Mouse (Mus musculus) forebrain, embryonic 12.5 days (tissue): ENCODE measurements at regions not wholly inside any gene's neighbourhood (a gene's known extent, or its start where the extent isn't known, plus 50 kb on each side); places are given as distances from the start of the nearest gene placed in this dataset.

Experiments
- ATAC-seq: fragments of 200-750 bp; cut with Nextera tagmentation; 2 replicates; pipeline ENCODE4 v1.8.0; 2017; ENCODE audit warnings: moderate TSS enrichment; ENCODE audit not compliant: low FRiP score
- H3K27ac ChIP-seq: fragments of 300-500 bp; sonication (generic); 2 replicates; pipeline ENCODE4 v1.5.1; 2016; ENCODE audit warnings: mild to moderate bottlenecking
- H3K27me3 ChIP-seq: fragments of 300-500 bp; sonication (generic); 2 replicates; pipeline ENCODE4 v1.6.1; 2016; ENCODE audit warnings: mild to moderate bottlenecking
- H3K36me3 ChIP-seq: fragments of 300-500 bp; sonication (generic); replicated peaks from 2 replicates; pipeline ENCODE4 v1.6.1; 2016; ENCODE audit warnings: mild to moderate bottlenecking
- H3K4me1 ChIP-seq: fragments of 300-500 bp; sonication (generic); 2 replicates; pipeline ENCODE4 v1.6.1; 2016
- H3K4me2 ChIP-seq: fragments of 300-500 bp; sonication (generic); 2 replicates; pipeline ENCODE4 v1.6.1; 2016; ENCODE audit warnings: mild to moderate bottlenecking, moderate library complexity
- H3K4me3 ChIP-seq: fragments of 300-500 bp; sonication (generic); replicated peaks from 2 replicates; pipeline ENCODE4 v1.5.1; 2016; ENCODE audit warnings: mild to moderate bottlenecking
- H3K9ac ChIP-seq: fragments of 300-500 bp; sonication (generic); 2 replicates; pipeline ENCODE4 v1.6.1; 2016; ENCODE audit warnings: mild to moderate bottlenecking
- H3K9me3 ChIP-seq: fragments of 300-500 bp; sonication (generic); 2 replicates; pipeline ENCODE4 v1.6.1; 2016
- WGBS: fragments of 180-500 bp; shearing (Covaris S2); methylation state at CpG from one replicate; pipeline ENCODE4 v1.1.7; 2016; 5-methylcytosine and 5-hydroxymethylcytosine counted together

DNA sequence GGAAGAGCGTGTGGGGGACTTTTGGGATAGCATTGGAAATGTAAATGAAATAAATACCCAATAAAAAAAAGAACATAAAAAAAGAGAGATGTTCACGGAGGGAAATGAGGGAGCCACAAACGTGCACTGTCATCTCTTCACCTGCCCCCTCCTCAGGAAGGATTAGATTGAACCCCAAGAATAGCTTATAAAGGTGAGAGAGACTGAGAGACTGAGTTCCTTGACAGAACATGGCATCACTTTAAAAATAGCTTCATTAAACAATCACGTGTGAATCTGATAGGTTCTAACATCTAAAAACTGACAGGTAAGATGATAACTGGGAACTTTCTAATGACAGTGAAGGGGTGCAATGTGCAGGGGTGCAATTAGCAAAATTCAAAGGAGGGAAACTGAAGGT lies 105.2 kb downstream of the Csl start:
- H3K27me3 ChIP-seq: no peaks in the 10 kb centered on the region
- 85% methylated on average over 4 of the region's 4 CpGs for WGBS
- H3K4me2 ChIP-seq: no peak overlapping the region
- H3K4me1 ChIP-seq: no peaks in the 10 kb centered on the region
- H3K9ac ChIP-seq: no peak overlapping the region
- H3K9me3 ChIP-seq: no peaks in the 10 kb centered on the region
- no peak for ATAC-seq
- no peaks in the 10 kb centered on the region for H3K36me3 ChIP-seq
- no peak overlapping the region for H3K4me3 ChIP-seq
- H3K27ac ChIP-seq: no peak overlapping the region

DNA sequence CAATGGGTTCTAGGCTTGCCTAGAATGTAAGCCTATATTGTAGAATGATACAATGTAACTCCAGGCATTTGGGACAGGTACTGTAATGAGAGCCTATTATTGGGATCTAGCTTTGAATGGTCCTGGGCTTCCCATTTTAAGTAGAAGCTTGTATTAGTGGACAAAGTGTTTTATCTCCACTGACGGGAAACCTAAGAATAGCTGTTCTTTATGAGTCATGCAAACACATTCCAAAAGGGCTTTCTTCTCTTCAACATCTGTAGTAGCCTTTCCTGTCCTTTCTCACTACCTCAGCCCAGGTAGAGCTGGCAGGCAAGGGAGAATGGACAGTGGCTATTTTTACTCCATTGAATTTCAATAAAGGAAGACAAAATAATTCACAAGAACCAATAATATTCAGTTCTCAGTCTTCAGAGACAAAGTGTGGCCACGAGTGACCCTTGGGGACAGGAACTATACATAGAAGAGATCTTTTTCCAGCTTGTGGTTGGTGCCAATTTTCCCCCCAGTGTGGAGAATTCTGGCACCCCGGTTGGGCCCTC lies 82.8 kb downstream of the Csl start:
- H3K27ac ChIP-seq: no peak overlapping the region
- no peak for ATAC-seq
- no peaks in the 10 kb centered on the region for H3K9me3 ChIP-seq
- no peak overlapping the region for H3K9ac ChIP-seq
- no peak overlapping the region for H3K4me3 ChIP-seq
- H3K4me1 ChIP-seq: peaks cover 2% of the 10 kb centered on the region; the same call in 1 of the 2 replicates
- no peak overlapping the region for H3K4me2 ChIP-seq
- WGBS: 81% methylated on average over 3 of the region's 3 CpGs
- no peaks in the 10 kb centered on the region for H3K27me3 ChIP-seq
- no peaks in the 10 kb centered on the region for H3K36me3 ChIP-seq

DNA sequence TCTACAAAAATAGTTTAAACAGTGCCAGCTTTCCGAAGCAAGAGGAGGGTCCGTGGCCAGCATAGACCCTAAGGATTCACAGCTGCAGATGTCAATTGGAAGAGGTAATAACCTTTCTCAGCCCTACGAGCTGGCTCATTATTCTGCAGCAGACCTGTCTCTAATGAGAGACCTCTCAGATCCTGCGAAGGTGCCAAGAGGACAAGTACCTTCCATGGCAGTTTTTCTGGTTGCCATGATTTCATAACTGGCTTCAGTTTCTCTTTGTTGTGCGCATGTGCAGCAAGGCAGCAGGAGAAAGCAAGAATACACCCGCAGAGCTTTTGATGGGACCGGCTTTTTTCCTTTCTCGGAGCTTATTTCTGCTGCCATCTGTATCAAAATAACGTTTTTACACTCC lies 81.4 kb downstream of the Csl start:
- H3K4me1 ChIP-seq: peaks cover 11% of the 10 kb centered on the region; the same call in 1 of the 2 replicates
- 62% methylated on average over 9 of the region's 9 CpGs for WGBS
- no peak overlapping the region for H3K27ac ChIP-seq
- H3K4me2 ChIP-seq: no peak overlapping the region
- H3K9me3 ChIP-seq: no peaks in the 10 kb centered on the region
- H3K4me3 ChIP-seq: no peak overlapping the region
- H3K27me3 ChIP-seq: no peaks in the 10 kb centered on the region
- H3K9ac ChIP-seq: no peak overlapping the region
- H3K36me3 ChIP-seq: no peaks in the 10 kb centered on the region
- 0 out of 2 replicates have a peak, but pooled peaks have one; percentile 40 for ATAC-seq

DNA sequence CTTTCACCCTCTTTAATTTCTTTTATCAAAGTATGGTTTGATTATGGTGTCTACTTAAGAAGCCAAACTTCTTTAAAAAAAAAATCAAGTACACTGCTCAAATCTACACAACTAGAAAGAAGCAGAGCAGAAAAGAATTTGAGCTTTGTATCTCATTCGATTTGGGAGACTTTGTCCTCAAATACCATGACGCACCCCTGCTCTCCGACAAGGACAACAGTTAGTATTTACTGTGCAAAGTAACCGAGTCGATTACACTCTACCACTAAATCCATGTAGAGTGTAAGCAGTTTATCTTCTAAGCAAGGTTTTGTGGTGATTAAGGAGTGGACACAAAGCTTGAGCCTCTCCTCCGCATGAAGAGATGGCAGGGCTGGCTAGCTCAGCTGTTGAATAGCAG lies 79.6 kb downstream of the Csl start:
- H3K27ac ChIP-seq: no peak overlapping the region
- peaks cover 16% of the 10 kb centered on the region; the same call in 1 of the 2 replicates for H3K4me1 ChIP-seq
- no peaks in the 10 kb centered on the region for H3K9me3 ChIP-seq
- no peak overlapping the region for H3K9ac ChIP-seq
- WGBS: 90% methylated on average over 6 of the region's 6 CpGs
- H3K27me3 ChIP-seq: no peaks in the 10 kb centered on the region
- no peak for ATAC-seq
- H3K4me2 ChIP-seq: no peak overlapping the region
- no peaks in the 10 kb centered on the region for H3K36me3 ChIP-seq
- H3K4me3 ChIP-seq: no peak overlapping the region

DNA sequence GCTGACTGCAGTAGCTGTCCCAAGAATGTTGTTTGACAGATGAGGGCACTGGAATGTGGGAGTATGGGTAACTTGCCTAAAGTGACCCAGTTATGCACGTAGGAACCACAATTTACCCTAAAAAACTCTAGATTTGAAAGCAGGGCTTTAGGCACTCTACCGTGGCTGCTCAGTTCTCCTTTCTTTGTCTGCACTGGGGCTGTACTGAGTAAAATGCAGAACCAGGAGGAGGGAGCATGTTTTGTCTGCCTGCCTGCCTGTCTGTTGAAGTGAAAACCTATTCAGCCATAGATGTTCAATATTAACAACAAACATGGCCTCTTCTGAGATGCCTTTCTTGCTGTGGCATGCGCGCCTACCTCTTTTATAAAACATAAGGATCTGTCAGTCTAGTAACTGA lies 77.5 kb downstream of the Csl start:
- 33% methylated on average over 4 of the region's 4 CpGs for WGBS
- H3K4me3 ChIP-seq: no peak overlapping the region
- ATAC-seq: no peak; the same call in 1 of the 2 replicates
- H3K9ac ChIP-seq: no peak overlapping the region
- H3K9me3 ChIP-seq: no peaks in the 10 kb centered on the region
- H3K36me3 ChIP-seq: no peaks in the 10 kb centered on the region
- no peaks in the 10 kb centered on the region for H3K27me3 ChIP-seq
- no peak overlapping the region for H3K27ac ChIP-seq
- no peak overlapping the region for H3K4me2 ChIP-seq
- peaks cover 16% of the 10 kb centered on the region; the same call in 1 of the 2 replicates for H3K4me1 ChIP-seq

DNA sequence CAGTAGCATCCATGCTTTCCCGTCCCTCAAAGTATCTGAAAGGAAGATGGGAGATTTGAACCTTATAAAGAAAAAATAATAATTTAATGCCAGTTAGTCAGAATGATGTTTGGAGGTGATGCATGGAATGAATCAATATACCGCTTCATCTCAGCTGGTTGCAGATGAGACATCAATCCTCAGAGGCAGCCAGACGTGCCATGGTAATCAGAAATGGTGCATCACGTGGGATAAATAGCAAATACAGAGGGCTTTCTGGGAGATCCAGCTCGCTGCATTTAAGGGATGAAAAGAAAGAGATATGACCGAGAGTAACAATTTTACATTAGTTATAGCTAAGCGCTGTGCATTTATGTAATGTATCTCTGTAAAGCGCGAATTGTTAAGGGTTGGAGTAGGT lies 77.1 kb downstream of the Csl start:
- ATAC-seq: 0 out of 2 replicates have a peak, but pooled peaks have one; percentile 36
- H3K4me3 ChIP-seq: no peak overlapping the region
- no peaks in the 10 kb centered on the region for H3K9me3 ChIP-seq
- H3K27ac ChIP-seq: no peak overlapping the region
- peaks cover 16% of the 10 kb centered on the region; the same call in 1 of the 2 replicates for H3K4me1 ChIP-seq
- H3K27me3 ChIP-seq: no peaks in the 10 kb centered on the region
- WGBS: 72% methylated on average over 9 of the region's 9 CpGs
- H3K36me3 ChIP-seq: no peaks in the 10 kb centered on the region
- H3K9ac ChIP-seq: no peak overlapping the region
- no peak overlapping the region for H3K4me2 ChIP-seq

DNA sequence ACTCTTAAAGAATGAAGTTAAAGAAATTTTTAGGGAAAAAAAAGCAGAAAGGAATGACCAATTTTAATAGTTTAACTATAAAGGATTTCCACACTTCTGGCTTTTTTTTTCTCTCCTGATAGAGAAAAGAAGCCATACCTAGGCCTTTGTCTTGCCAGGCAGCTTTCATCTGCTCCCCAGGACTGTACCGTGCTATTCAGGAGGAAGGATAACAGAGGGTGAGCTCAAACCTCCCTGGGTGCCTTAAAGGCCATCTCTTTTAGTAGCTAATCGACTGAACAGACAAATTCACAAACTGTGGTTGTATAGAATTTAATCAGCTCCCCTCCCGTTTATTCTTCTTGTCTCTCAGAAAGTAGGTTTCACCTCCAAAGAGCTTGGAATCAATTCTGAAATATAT lies 76.1 kb downstream of the Csl start:
- no peaks in the 10 kb centered on the region for H3K9me3 ChIP-seq
- 6% methylated on average over 3 of the region's 3 CpGs for WGBS
- peaks cover 16% of the 10 kb centered on the region; the same call in 1 of the 2 replicates for H3K4me1 ChIP-seq
- H3K9ac ChIP-seq: no peak overlapping the region
- no peak for ATAC-seq
- H3K36me3 ChIP-seq: no peaks in the 10 kb centered on the region
- H3K4me3 ChIP-seq: no peak overlapping the region
- H3K27ac ChIP-seq: no peak overlapping the region
- H3K27me3 ChIP-seq: no peaks in the 10 kb centered on the region
- H3K4me2 ChIP-seq: no peak overlapping the region

DNA sequence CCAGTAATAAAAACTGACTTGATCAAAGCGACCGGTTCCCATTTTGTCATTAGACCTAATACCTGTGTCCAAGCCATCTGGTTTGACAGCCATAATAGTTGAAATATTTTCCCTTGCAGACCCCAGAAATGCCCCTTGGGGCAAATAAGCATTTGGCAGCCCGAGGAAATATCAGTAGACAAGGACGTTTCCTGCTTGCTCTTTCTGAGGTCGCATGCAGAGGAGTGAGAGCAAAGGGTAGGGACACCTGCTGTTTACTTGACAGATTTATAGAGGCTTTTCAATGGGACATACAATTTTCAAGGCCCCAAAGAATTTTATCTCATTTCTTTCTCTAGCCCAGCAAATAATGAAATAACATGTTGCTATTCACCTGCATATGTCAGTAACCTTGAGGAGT lies 73.5 kb downstream of the Csl start:
- H3K9ac ChIP-seq: no peak overlapping the region
- 52% methylated on average over 5 of the region's 5 CpGs for WGBS
- no peak for ATAC-seq
- H3K9me3 ChIP-seq: no peaks in the 10 kb centered on the region
- no peaks in the 10 kb centered on the region for H3K36me3 ChIP-seq
- no peak overlapping the region for H3K4me2 ChIP-seq
- H3K4me3 ChIP-seq: no peak overlapping the region
- H3K4me1 ChIP-seq: peaks cover 16% of the 10 kb centered on the region; the same call in 1 of the 2 replicates
- no peak overlapping the region for H3K27ac ChIP-seq
- no peaks in the 10 kb centered on the region for H3K27me3 ChIP-seq

DNA sequence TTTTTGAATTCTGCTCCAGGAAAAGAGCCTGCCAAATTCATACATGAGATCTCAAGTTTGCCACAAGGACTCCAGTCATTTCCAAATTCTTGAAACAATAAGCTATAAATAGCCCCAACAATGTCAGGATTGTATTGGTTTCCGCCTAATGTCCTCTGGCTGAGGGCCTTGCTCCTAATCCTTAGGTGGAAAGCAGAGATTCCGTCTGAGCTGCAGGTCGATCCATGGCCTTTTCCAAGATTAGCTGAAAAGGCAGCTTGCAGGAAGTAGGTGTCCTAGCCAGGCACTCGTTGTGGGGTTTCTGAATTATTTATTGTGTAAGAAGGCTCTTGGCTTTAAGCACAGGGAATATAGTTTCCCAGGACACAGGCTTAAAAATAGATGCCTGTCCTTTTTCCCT lies 72.4 kb downstream of the Csl start:
- peaks cover 11% of the 10 kb centered on the region; the same call in 1 of the 2 replicates for H3K4me1 ChIP-seq
- H3K36me3 ChIP-seq: no peaks in the 10 kb centered on the region
- no peak overlapping the region for H3K9ac ChIP-seq
- no peak overlapping the region for H3K27ac ChIP-seq
- ATAC-seq: no peak
- no peaks in the 10 kb centered on the region for H3K27me3 ChIP-seq
- WGBS: 58% methylated on average over 4 of the region's 4 CpGs
- H3K9me3 ChIP-seq: no peaks in the 10 kb centered on the region
- no peak overlapping the region for H3K4me2 ChIP-seq
- H3K4me3 ChIP-seq: no peak overlapping the region

DNA sequence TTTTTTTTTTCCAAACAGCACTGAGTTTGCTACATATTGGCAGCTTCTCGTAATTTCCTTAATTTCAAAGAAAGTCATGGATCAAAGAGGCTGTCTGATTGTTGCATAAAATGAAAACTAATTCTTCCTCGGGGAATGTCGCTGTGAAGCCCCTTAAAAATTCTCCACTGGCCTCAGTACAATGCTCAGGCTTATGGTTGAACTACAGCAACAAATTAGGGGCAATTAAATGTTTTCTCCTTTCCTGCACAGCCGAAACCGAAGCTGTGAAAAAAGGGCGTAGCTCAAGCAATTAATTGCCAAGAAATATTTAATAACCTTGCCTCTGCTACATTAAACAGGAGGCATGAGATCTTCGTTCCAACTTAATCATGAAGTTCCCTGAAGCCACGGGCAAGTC lies 61.8 kb downstream of the Csl start:
- Histone ChIP-seq H3K27me3 (no peaks in the 10 kb centered on the region), H3K9me3 (no peaks in the 10 kb centered on the region), H3K9ac (no peak overlapping the region), H3K27ac (no peak overlapping the region), H3K36me3 (no peaks in the 10 kb centered on the region), H3K4me1 (no peaks in the 10 kb centered on the region), H3K4me3 (no peak overlapping the region), H3K4me2 (no peak overlapping the region)
- WGBS: 41% methylated on average over 8 of the region's 8 CpGs
- peak; percentile 39; the same call in 1 of the 2 replicates for ATAC-seq

DNA sequence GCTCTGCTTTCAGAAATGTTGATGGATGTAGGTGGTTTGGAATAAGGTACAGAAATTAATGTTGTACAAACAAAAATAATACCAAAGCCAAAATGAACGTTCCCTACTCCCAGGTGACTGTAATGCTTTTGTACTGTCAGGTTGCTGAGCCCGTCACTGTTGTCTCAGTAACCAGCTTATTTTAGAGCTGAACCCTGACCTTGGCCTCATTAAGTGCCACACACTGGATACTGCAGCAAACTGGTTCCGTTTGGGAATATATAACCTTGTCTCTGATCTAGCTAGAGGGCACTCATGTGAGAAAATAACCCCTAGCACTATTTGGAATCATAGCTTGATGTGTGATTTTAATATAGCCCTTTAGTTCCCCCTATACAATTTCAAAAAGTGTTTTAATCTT lies 60.0 kb downstream of the Csl start:
- ATAC-seq: peak; percentile 27; the same call in 1 of the 2 replicates
- no peak overlapping the region for H3K4me2 ChIP-seq
- no peak overlapping the region for H3K9ac ChIP-seq
- 44% methylated on average over 3 of the region's 3 CpGs for WGBS
- no peaks in the 10 kb centered on the region for H3K4me1 ChIP-seq
- H3K36me3 ChIP-seq: no peaks in the 10 kb centered on the region
- no peaks in the 10 kb centered on the region for H3K9me3 ChIP-seq
- H3K4me3 ChIP-seq: no peak overlapping the region
- H3K27me3 ChIP-seq: no peaks in the 10 kb centered on the region
- H3K27ac ChIP-seq: no peak overlapping the region

DNA sequence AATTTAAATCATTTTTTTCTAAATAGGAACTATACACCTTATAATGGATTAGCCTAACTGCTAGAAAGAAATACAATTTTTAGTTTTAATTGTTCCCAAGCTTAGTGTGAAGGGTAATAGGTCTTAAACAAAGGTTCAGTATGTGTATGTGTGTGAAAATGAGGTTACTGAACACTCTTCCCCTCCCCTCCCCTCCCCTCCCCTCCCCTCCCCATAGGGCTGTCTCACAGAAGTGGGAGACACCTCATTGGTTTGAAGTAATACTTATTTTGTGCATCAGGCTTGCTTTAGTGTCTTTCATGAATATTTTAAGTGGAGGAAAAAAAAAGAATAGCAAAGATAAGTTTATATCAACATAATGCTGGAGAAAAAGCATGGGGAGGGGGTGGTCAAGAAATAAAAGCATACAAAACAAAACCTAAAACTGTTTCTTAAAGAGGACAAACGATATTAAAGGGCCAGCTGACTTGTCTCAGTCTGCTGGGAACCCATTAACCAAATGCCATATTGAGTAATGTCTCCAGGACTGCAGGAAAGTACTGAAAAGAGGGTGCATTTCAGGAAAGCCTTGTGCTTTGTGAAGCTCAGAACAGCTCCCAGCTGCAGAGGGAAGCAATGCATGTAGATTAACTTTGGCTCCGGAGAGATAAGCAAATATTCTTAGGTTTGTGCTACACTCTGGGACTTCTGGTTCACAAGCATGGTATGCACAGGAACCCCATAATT lies 59.2 kb downstream of the Csl start:
- Histone ChIP-seq H3K9ac (no peak overlapping the region), H3K4me1 (no peaks in the 10 kb centered on the region), H3K4me3 (no peak overlapping the region), H3K4me2 (no peak overlapping the region), H3K9me3 (no peaks in the 10 kb centered on the region), H3K36me3 (no peaks in the 10 kb centered on the region), H3K27ac (no peak overlapping the region), H3K27me3 (no peaks in the 10 kb centered on the region)
- WGBS: 68% methylated on average over 2 of the region's 2 CpGs
- ATAC-seq: no peak
